Mouse (Mus musculus) bone marrow, adult 2 months (tissue): ENCODE measurements around the gene Tdgf1.

Experiments used
- CTCF ChIP-seq: fragments of 200-500 bp; IDR thresholded peaks from 2 replicates; pipeline ENCODE4 v1.5.1; 2011; ENCODE audit warnings: low read length, control low read depth; ENCODE audit not compliant: control insufficient read depth, insufficient read depth
- POLR2A ChIP-seq: fragments of 200-500 bp; IDR thresholded peaks from 2 replicates; pipeline ENCODE4 v1.6.1; 2011; ENCODE audit warnings: low read depth, mild to moderate bottlenecking, control low read depth, low read length, borderline replicate concordance; ENCODE audit not compliant: control insufficient read depth

GRCm38 (mm10) chr9:110916786-110917185 is 29.2 kb downstream of the Tdgf1 start, which contains the start of gene Fam240a:
- no peak for TF ChIP-seq CTCF
- TF ChIP-seq POLR2A = no peak
